ENCODE assay signal across 30 mouse cellular contexts in the genomic region with DNA sequence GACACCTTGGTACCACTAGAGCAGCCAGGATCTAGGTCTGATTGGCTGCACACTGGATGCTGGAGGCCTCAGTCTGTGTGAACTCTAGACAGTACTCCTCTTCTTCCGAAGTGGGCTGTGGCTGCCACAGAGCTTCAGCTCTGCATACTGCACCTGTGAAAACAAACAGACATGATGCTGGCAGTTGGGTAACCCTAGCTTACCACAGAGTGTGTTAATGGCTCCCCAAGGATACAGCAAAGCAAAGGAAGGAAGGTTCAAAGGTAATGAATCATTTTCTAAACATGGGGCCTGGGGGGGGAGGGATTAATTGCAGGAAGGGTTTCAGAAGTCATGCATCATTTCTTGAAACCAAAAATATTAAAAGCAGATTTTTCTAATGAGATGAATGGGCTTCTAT.
DNase-seq lines count a peak whose midpoint lies in the region; ATAC-seq and TF ChIP-seq lines count a peak whose summit lies in the region.
"Had no signal": no experiment of that assay in that cellular context is flagged by ENCODE, and none has a peak within 500 bp of the region (broad histone marks: within the 10 kb centered on the region; RNA-seq: fewer than 3 reads in every experiment).

No protein-coding gene starts in this region.

- ATAC-seq in kidney, embryonic 15.5 days (replicated peaks; ENCODE audit: low FRiP score) = 0 out of 2 replicates have a peak, but pooled peaks have one; percentile 40
- no peak for ATAC-seq in intestine, embryonic 16.5 days
- ATAC-seq in liver, embryonic 12.5 days = no peak
- ATAC-seq: forebrain, embryonic 13.5 days; hindbrain, embryonic 16.5 days; Patski had no signal

- no peak overlapping the region for H3ac ChIP-seq in C2C12 (ENCODE audit: control insufficient read depth, insufficient read length, low read depth)

- H3K9me3 ChIP-seq in kidney, embryonic 15.5 days (replicated peaks) = no peaks in the 10 kb centered on the region
- no peaks in the 10 kb centered on the region for H3K9me3 ChIP-seq in intestine, embryonic 16.5 days (ENCODE audit: control insufficient read depth, low read length)
- no peaks in the 10 kb centered on the region for H3K9me3 ChIP-seq in liver, embryonic 12.5 days (replicated peaks)
- H3K9me3 ChIP-seq: forebrain, embryonic 13.5 days; heart, embryonic 13.5 days; limb, embryonic 15.5 days had no signal

- no peaks in the 10 kb centered on the region for H3K27me3 ChIP-seq in kidney, embryonic 15.5 days
- H3K27me3 ChIP-seq in C2C12 (ENCODE audit: control insufficient read depth, insufficient read depth, insufficient read length) = no peaks in the 10 kb centered on the region
- H3K27me3 ChIP-seq in intestine, embryonic 16.5 days (replicated peaks; ENCODE audit: control insufficient read depth, insufficient read depth, low read length) = no peaks in the 10 kb centered on the region
- no peaks in the 10 kb centered on the region for H3K27me3 ChIP-seq in liver, embryonic 12.5 days (replicated peaks)
- H3K27me3 ChIP-seq: forebrain, embryonic 13.5 days; heart, embryonic 13.5 days; Patski had no signal

- H3K9ac ChIP-seq in kidney, embryonic 15.5 days = no peak overlapping the region
- no peak overlapping the region for H3K9ac ChIP-seq in intestine, embryonic 16.5 days (ENCODE audit: low read depth, low read length)
- no peak overlapping the region for H3K9ac ChIP-seq in liver, embryonic 12.5 days
- H3K9ac ChIP-seq: forebrain, embryonic 13.5 days; heart, embryonic 13.5 days; limb, embryonic 15.5 days; liver, embryonic 14.5 days had no signal

- H3K4me3 ChIP-seq in kidney, embryonic 15.5 days (replicated peaks) = no peak overlapping the region
- H3K4me3 ChIP-seq in C2C12 (ENCODE audit: insufficient read depth, poor library complexity, severe bottlenecking) = no peak overlapping the region
- H3K4me3 ChIP-seq in intestine, embryonic 16.5 days (ENCODE audit: low read length) = no peak overlapping the region
- no peak overlapping the region for H3K4me3 ChIP-seq in liver, embryonic 12.5 days
- H3K4me3 ChIP-seq: forebrain, embryonic 13.5 days; heart, adult 2 months; heart, embryonic 13.5 days; limb, embryonic 15.5 days had no signal

- no peaks in the 10 kb centered on the region for H3K79me2 ChIP-seq in C2C12 (ENCODE audit: control insufficient read depth, insufficient read depth)

- no peak for TF ChIP-seq CTCF in C2C12 (IDR thresholded peaks at IDR 0.05; ENCODE audit: control insufficient read depth, insufficient read depth, insufficient read length)

- no peaks in the 10 kb centered on the region for H3K79me3 ChIP-seq in C2C12 (ENCODE audit: low read depth)

- H3K4me1 ChIP-seq in kidney, embryonic 15.5 days = no peaks in the 10 kb centered on the region
- H3K4me1 ChIP-seq in intestine, embryonic 16.5 days (ENCODE audit: control insufficient read depth, insufficient read depth, low read length) = no peaks in the 10 kb centered on the region
- H3K4me1 ChIP-seq in liver, embryonic 12.5 days = no peaks in the 10 kb centered on the region
- H3K4me1 ChIP-seq: forebrain, embryonic 13.5 days; heart, embryonic 13.5 days; limb, embryonic 15.5 days had no signal

- H3K4me2 ChIP-seq in kidney, embryonic 15.5 days = no peak overlapping the region
- no peak overlapping the region for H3K4me2 ChIP-seq in intestine, embryonic 16.5 days (ENCODE audit: low read depth, low read length)
- no peak overlapping the region for H3K4me2 ChIP-seq in liver, embryonic 12.5 days
- H3K4me2 ChIP-seq: forebrain, embryonic 13.5 days; heart, embryonic 13.5 days; limb, embryonic 15.5 days had no signal

- H3K36me3 ChIP-seq in kidney, embryonic 15.5 days = no peaks in the 10 kb centered on the region
- no peaks in the 10 kb centered on the region for H3K36me3 ChIP-seq in C2C12 (ENCODE audit: control insufficient read depth, insufficient read depth)
- no peaks in the 10 kb centered on the region for H3K36me3 ChIP-seq in intestine, embryonic 16.5 days (ENCODE audit: control insufficient read depth, insufficient read depth, low read length)
- no peaks in the 10 kb centered on the region for H3K36me3 ChIP-seq in liver, embryonic 12.5 days
- H3K36me3 ChIP-seq: G1E; heart, embryonic 13.5 days; limb, embryonic 15.5 days had no signal

- no peak for DNase-seq in kidney, adult 11 months
- peak; percentile 41 for DNase-seq in embryo, embryonic 11.5 days (ENCODE audit: low read depth, low spot score)
- peak; percentile 78 for DNase-seq in mesoderm, embryonic 11.5 days (ENCODE audit: low read depth, low spot score)
- DNase-seq: adrenal gland, postnatal 14 days; cerebellum, adult 11-12 months; cerebellum, adult 9-11 months; heart, adult 2 months; heart, postnatal 10 days; kidney, adult 9 months; kidney, postnatal 25 days; lung, adult 2 months; lung, postnatal 10 days; midbrain, embryonic 14.5 days; right cerebral cortex, adult 18-20 months; spleen, adult 18-20 months; thymus, adult 18-20 months; thymus, postnatal 25 days had no signal

- 35% methylated on average over 1 of the region's 1 CpGs for WGBS in kidney, embryonic 15.5 days
- WGBS in intestine, embryonic 16.5 days = 66% methylated on average over 1 of the region's 1 CpGs
- 74% methylated on average over 1 of the region's 1 CpGs for WGBS in liver, embryonic 12.5 days (ENCODE audit: insufficient replicate concordance)

- H3K27ac ChIP-seq in kidney, embryonic 15.5 days = no peak overlapping the region
- H3K27ac ChIP-seq in intestine, embryonic 16.5 days (ENCODE audit: low read length) = no peak overlapping the region
- no peak overlapping the region for H3K27ac ChIP-seq in liver, embryonic 12.5 days
- H3K27ac ChIP-seq: forebrain, embryonic 13.5 days; heart, adult 2 months; heart, embryonic 13.5 days; limb, embryonic 15.5 days; liver, embryonic 14.5 days; macrophage; stomach, postnatal 0 days had no signal

TF ChIP-seq in C2C12, 6 proteins besides CTCF, POLR2A, EP300 and RAD21:
- TF ChIP-seq FOSL1 (IDR thresholded peaks at IDR 0.05; ENCODE audit: insufficient read depth, low read length, poor library complexity, severe bottlenecking) (no peak), MYOD1 (IDR thresholded peaks at IDR 0.05; ENCODE audit: control insufficient read depth, insufficient read length, low read depth) (peak; percentile 83), CEBPB (IDR thresholded peaks at IDR 0.05; ENCODE audit: low read depth) (peak; percentile 75), USF1 (IDR thresholded peaks at IDR 0.05; ENCODE audit: low read depth) (no peak), MYOG (IDR thresholded peaks at IDR 0.05; ENCODE audit: control insufficient read depth, extremely low read depth, insufficient read length) (no peak), MAX (IDR thresholded peaks at IDR 0.05) (peak; percentile 38)
